Mouse (Mus musculus) CH12.LX (cell line): ENCODE data around the gene Mesd. TPM values are rescaled to one million over a fixed set of nuclear protein-coding genes. Genes with fewer than 3 reads are reported as not detected.

ENCODE experiments used
- DNase-seq: peaks from one replicate; pipeline ENCODE4 v3.0.0-alpha.2; 2013; ENCODE audit errors: extremely low read depth
- H3K27ac ChIP-seq: 2 replicates; pipeline ENCODE4 v1.5.1; 2012; ENCODE audit warnings: low read depth, mild to moderate bottlenecking, control low read depth, moderate library complexity; ENCODE audit not compliant: insufficient read depth
- H3K27me3 ChIP-seq: replicated peaks from 2 replicates; pipeline ENCODE3; 2012; ENCODE audit warnings: inconsistent platforms
- H3K36me3 ChIP-seq, 2 experiments: replicated peaks in 1 of 2; 2 replicates each; pipeline versions ENCODE3 to v1.6.1; 2012; ENCODE audit warnings: inconsistent platforms in 1 of 2, low read length in 1 of 2, mild to moderate bottlenecking in 1 of 2, mixed read lengths in 1 of 2, moderate library complexity in 1 of 2; ENCODE audit not compliant: control insufficient read depth in 1 of 2, insufficient read depth in 1 of 2
- H3K4me1 ChIP-seq, 2 experiments: 2 replicates each; pipeline ENCODE4 v1.6.1; 2012; ENCODE audit warnings: inconsistent platforms in 1 of 2, moderate library complexity in 1 of 2; ENCODE audit not compliant: insufficient read depth in 2 of 2, control insufficient read depth in 1 of 2
- H3K4me2 ChIP-seq: 2 replicates; pipeline ENCODE4 v1.6.1; 2012; ENCODE audit warnings: low read depth, mild to moderate bottlenecking, control low read depth; ENCODE audit not compliant: poor library complexity, insufficient read depth, severe bottlenecking
- H3K4me3 ChIP-seq, 3 experiments: fragments of 150-350 bp in 1 of 3; sonication (generic) in 1 of 3; replicated peaks in 1 of 3; 2 replicates each; pipeline versions ENCODE3 to v1.5.1; 2011 to 2012; ENCODE audit warnings: low read depth in 2 of 3, low read length in 2 of 3, mild to moderate bottlenecking in 2 of 3, moderate library complexity in 2 of 3, control low read depth in 1 of 3, improper control_type of control experiment in 1 of 3, inconsistent platforms in 1 of 3, mixed read lengths in 1 of 3; ENCODE audit not compliant: poor library complexity in 1 of 3
- H3K79me2 ChIP-seq: replicated peaks from 2 replicates; pipeline ENCODE4 v1.6.1; 2012; ENCODE audit warnings: mild to moderate bottlenecking, moderate library complexity; ENCODE audit not compliant: control insufficient read depth, poor library complexity, insufficient read depth, severe bottlenecking; ENCODE audit errors: extremely low read depth
- H3K9ac ChIP-seq: 2 replicates; pipeline ENCODE4 v1.6.1; 2012; ENCODE audit warnings: low read depth, mild to moderate bottlenecking, control low read depth, moderate library complexity; ENCODE audit not compliant: insufficient read depth
- H3K9me3 ChIP-seq: replicated peaks from 2 replicates; pipeline ENCODE3; 2012; ENCODE audit warnings: low read length, inconsistent platforms, mixed read lengths
- BHLHE40 ChIP-seq: IDR thresholded peaks from 2 replicates; pipeline ENCODE4 v1.6.1; 2011; ENCODE audit warnings: mild to moderate bottlenecking, low read depth, low read length, improper control_type of control experiment
- CHD2 ChIP-seq: IDR thresholded peaks from 2 replicates; pipeline ENCODE4 v1.6.1; 2011; ENCODE audit warnings: low read length, improper control_type of control experiment
- ELF1 ChIP-seq: IDR thresholded peaks from 2 replicates; pipeline ENCODE4 v1.6.1; 2014; ENCODE audit warnings: low read depth, mild to moderate bottlenecking, inconsistent platforms, low read length, improper control_type of control experiment
- ETS1 ChIP-seq: conservative IDR thresholded peaks from 2 replicates; pipeline ENCODE4 v1.6.1; 2012; ENCODE audit warnings: low read depth, mild to moderate bottlenecking, inconsistent platforms, low read length, improper control_type of control experiment, moderate library complexity
- GABPA ChIP-seq: IDR thresholded peaks from 2 replicates; pipeline ENCODE4 v1.6.1; 2012; ENCODE audit warnings: low read depth, low read length, improper control_type of control experiment, inconsistent platforms; ENCODE audit not compliant: insufficient replicate concordance
- HCFC1 ChIP-seq: IDR thresholded peaks from 2 replicates; pipeline ENCODE4 v1.6.1; 2012; ENCODE audit warnings: low read depth, mild to moderate bottlenecking, inconsistent platforms, low read length, improper control_type of control experiment
- JUN ChIP-seq: IDR thresholded peaks from 2 replicates; pipeline ENCODE4 v1.6.1; 2011; ENCODE audit warnings: low read depth, mild to moderate bottlenecking, low read length, improper control_type of control experiment, moderate library complexity; ENCODE audit not compliant: insufficient read depth
- KAT2A ChIP-seq: IDR thresholded peaks from 2 replicates; pipeline ENCODE4 v1.6.1; 2012; ENCODE audit warnings: low read length, improper control_type of control experiment, inconsistent platforms; ENCODE audit not compliant: insufficient replicate concordance
- MAFK ChIP-seq: IDR thresholded peaks from 2 replicates; pipeline ENCODE4 v1.6.1; 2011; ENCODE audit warnings: low read length, improper control_type of control experiment; ENCODE audit not compliant: insufficient replicate concordance
- MAX ChIP-seq: IDR thresholded peaks from 2 replicates; pipeline ENCODE4 v1.6.1; 2011; ENCODE audit warnings: low read length, improper control_type of control experiment
- MAZ ChIP-seq: IDR thresholded peaks from 2 replicates; pipeline ENCODE4 v1.6.1; 2012; ENCODE audit warnings: low read depth, mild to moderate bottlenecking, inconsistent platforms, low read length, improper control_type of control experiment, moderate library complexity
- MEF2A ChIP-seq: IDR thresholded peaks from 2 replicates; pipeline ENCODE4 v1.6.1; 2014; ENCODE audit warnings: low read depth, mild to moderate bottlenecking, inconsistent platforms, low read length, improper control_type of control experiment, borderline replicate concordance
- MXI1 ChIP-seq: IDR thresholded peaks from 2 replicates; pipeline ENCODE4 v1.6.1; 2011; ENCODE audit warnings: mild to moderate bottlenecking, low read depth, low read length, improper control_type of control experiment
- NELFE ChIP-seq: IDR thresholded peaks from 2 replicates; pipeline ENCODE4 v1.6.1; 2011; ENCODE audit warnings: low read depth, low read length, improper control_type of control experiment
- NRF1 ChIP-seq: IDR thresholded peaks from 2 replicates; pipeline ENCODE4 v1.6.1; 2014; ENCODE audit warnings: low read depth, mild to moderate bottlenecking, inconsistent platforms, low read length, improper control_type of control experiment, moderate library complexity
- PAX5 ChIP-seq: IDR thresholded peaks from 2 replicates; pipeline ENCODE4 v1.6.1; 2012; ENCODE audit warnings: low read length, inconsistent platforms, mixed read lengths
- POLR2A ChIP-seq: IDR thresholded peaks from 2 replicates; pipeline ENCODE4 v1.6.1; 2011; ENCODE audit warnings: low read depth, mild to moderate bottlenecking, improper control_type of control experiment, low read length
- RAD21 ChIP-seq: IDR thresholded peaks from 2 replicates; pipeline ENCODE4 v1.6.1; 2011; ENCODE audit warnings: low read depth, mild to moderate bottlenecking, low read length, improper control_type of control experiment, moderate library complexity
- RCOR1 ChIP-seq: conservative IDR thresholded peaks from 2 replicates; pipeline ENCODE4 v1.6.1; 2012; ENCODE audit warnings: low read depth, mild to moderate bottlenecking, inconsistent platforms, low read length, improper control_type of control experiment
- SIN3A ChIP-seq: IDR thresholded peaks from 2 replicates; pipeline ENCODE4 v1.6.1; 2012; ENCODE audit warnings: low read length, improper control_type of control experiment, inconsistent platforms
- TBP ChIP-seq: conservative IDR thresholded peaks from 2 replicates; pipeline ENCODE4 v1.6.1; 2011; ENCODE audit warnings: low read depth, low read length, improper control_type of control experiment
- TCF12 ChIP-seq: IDR thresholded peaks from 2 replicates; pipeline ENCODE4 v1.6.1; 2014; ENCODE audit warnings: low read depth, mild to moderate bottlenecking, inconsistent platforms, low read length, improper control_type of control experiment
- USF2 ChIP-seq: conservative IDR thresholded peaks from 2 replicates; pipeline ENCODE4 v1.6.1; 2011; ENCODE audit warnings: low read depth, low read length, improper control_type of control experiment
- ZMIZ1 ChIP-seq: IDR thresholded peaks from 2 replicates; pipeline ENCODE4 v1.6.1; 2012; ENCODE audit warnings: low read depth, mild to moderate bottlenecking, inconsistent platforms, low read length, improper control_type of control experiment
- ZNF384 ChIP-seq: IDR thresholded peaks from 2 replicates; pipeline ENCODE4 v1.6.1; 2012; ENCODE audit warnings: low read depth, low read length, improper control_type of control experiment, inconsistent platforms
- dilution Hi-C: fragments of 300-500 bp; cut with MboI; formaldehyde crosslinking; loops from 2 replicates; pipeline ENCODE4 v1.14.3; 2020; ENCODE audit warnings: low sequenced_read_pairs; ENCODE audit not compliant: extremely low pct_unique_long_range_greater_than_20kb, extremely low pct_ligation_motif_present
- in situ Hi-C: fragments of 300-500 bp; cut with MboI; formaldehyde crosslinking; loops from 3 replicates; pipeline ENCODE4 v1.14.3; 2019; ENCODE audit warnings: low sequenced_read_pairs, low pct_ligation_motif_present, low pct_unique_long_range_greater_than_20kb, mixed read lengths
- polyA plus RNA-seq: library from polyadenylated mRNA; unstranded; fragments of >175 nt; gene quantifications from 2 replicates; pipeline ENCODE4 v1.2.1, GENCODE M21; 2012; ENCODE audit warnings: low read depth; ENCODE audit not compliant: insufficient read length
- total RNA-seq, 2 experiments: library from RNA; depleted of rRNA; stranded (reverse); fragments of 300-350 nt in 1 of 2; fragments of >200 nt in 1 of 2; gene quantifications; 2 replicates each; pipeline ENCODE4 v1.2.3; 2012 to 2014

The Mesd gene
- total and polyA plus RNA-seq, 3 experiments: 33.4 to 67.6 (median 40.6) TPM

DNA sequence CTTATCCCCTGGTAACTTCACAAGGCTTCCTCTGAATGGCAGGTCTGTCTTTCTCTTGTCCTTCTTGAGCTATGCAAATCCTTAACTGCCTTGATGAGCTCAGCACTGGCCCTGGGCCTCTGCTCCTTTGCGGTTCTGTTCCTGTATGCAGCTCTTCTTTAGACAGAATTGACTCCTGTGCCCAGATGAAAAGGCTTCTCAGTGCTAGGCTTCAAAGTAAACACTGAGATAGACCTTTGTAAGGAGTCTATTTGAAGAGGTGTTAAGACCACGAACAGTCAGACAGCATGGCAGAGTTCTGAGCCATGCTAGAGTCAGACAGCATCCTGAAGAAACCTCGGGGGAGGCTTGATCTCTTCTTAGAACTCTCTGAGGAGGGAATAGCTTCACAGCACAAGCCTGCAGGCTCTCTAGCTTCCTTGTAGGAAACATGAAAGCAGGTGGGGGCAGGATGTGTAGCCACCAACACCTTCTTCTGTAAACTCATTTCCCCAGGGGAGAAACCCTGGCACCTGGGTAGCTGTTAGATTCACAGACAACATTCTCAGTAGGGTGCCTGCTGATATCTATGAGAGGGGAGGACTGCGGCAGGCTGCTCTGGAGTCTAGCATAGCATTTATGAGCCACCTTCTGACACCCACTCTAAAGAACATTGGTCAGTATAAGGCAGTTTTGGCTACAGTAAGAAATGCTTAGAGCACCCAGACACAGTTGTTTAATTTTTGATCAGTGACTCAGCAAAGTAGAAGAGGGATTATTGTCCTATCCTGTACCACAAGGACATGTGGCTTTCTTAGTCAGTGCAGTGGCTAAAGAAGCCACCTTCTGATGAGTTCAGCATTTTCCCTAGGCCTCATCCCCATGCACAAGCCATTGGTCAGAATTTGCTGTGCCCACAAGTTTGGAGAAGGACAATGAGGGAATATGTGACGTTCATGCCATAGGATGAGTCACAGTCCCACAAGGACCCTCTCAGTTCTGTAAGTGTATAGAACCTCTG, 31.6 kb upstream of the Mesd start:
- in situ Hi-C loops: no loop called here
- peak; percentile 80 for DNase-seq
- Histone ChIP-seq H3K4me2 (peak overlapping the region; percentile 68), H3K79me2 (no peaks in the 10 kb centered on the region)
- peak; percentile 39 for TF ChIP-seq TCF12
- TF ChIP-seq MAZ: 0 out of 2 replicates have a peak, but pooled peaks have one; percentile 11
- peak; percentile 13; the same call in 1 of the 2 replicates for TF ChIP-seq BHLHE40
- TF ChIP-seq CHD2: peak; percentile 49; the same call in 1 of the 2 replicates
- TF ChIP-seq ELF1: peak; percentile 28; the same call in 1 of the 2 replicates
- TF ChIP-seq POLR2A: peak; percentile 36; the same call in 1 of the 2 replicates
- no peak for TF ChIP-seq ZNF384
- TF ChIP-seq RCOR1: 0 out of 2 replicates have a peak, but pooled peaks have one; percentile 49
- no peak; the same call in none of the 2 replicates for TF ChIP-seq RAD21
- no peak for TF ChIP-seq KAT2A
- no peak for TF ChIP-seq MAFK
- TF ChIP-seq MAX: peak; percentile 36
- peak; percentile 6; the same call in 1 of the 2 replicates for TF ChIP-seq MEF2A
- no peak; the same call in 1 of the 2 replicates for TF ChIP-seq HCFC1
- no peak; the same call in 1 of the 2 replicates for TF ChIP-seq ETS1
- no peak for TF ChIP-seq USF2
- no peak for TF ChIP-seq PAX5
- 0 out of 2 replicates have a peak, but pooled peaks have one; percentile 43 for TF ChIP-seq TBP
- peak; percentile 42; the same call in 1 of the 2 replicates for TF ChIP-seq SIN3A
- no peak for TF ChIP-seq GABPA
- TF ChIP-seq ZMIZ1: 0 out of 2 replicates have a peak, but pooled peaks have one; percentile 28
- peak; percentile 57; the same call in 1 of the 2 replicates for TF ChIP-seq MXI1
- no peak for TF ChIP-seq JUN
- TF ChIP-seq NRF1: no peak
- TF ChIP-seq NELFE: no peak; the same call in 1 of the 2 replicates
- TF ChIP-seq, all 38 proteins: peak for 13
- Histone ChIP-seq H3K9ac (peak overlapping the region; percentile 63), H3K9me3 (no peaks in the 10 kb centered on the region), H3K27me3 (no peaks in the 10 kb centered on the region), H3K27ac (peak overlapping the region; percentile 83), H3K4me3 (no peak overlapping the region), H3K4me1 (peaks cover 14 to 64% of the 10 kb centered on the region in 2 experiments), H3K36me3 (no peaks in the 10 kb centered on the region)
- dilution Hi-C loops: no loop called here
